Mouse (Mus musculus): ENCODE measurements around the gene Polr2j. TPM values are rescaled to one million over a fixed set of nuclear protein-coding genes. Genes with fewer than 3 reads are reported as not detected.

Polr2j gene
- polyA plus RNA-seq, 1 experiment from 2014 or later: 251 TPM

DNA sequence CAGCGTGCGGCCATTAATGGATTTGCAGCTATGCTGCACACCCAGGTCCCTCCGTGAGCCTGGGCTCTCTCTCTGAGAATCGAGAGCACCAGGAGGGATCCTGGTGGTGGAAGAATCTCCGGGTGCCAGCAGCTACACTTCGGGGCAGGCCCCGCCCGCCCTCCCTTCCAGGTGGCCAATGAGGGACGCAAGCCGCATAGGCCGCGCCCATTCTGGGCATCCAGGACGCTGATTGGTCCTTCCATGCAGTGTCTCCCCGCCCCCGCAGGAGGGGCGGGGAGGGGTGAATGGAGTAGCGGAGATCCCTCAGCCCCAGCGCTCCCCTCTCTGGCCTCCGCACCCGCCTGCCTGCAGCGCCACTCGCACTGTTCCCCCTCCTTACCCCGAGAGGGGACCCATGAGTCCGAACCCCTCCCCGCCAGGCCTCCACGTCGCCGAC, 32.7 kb upstream of the Polr2j start, which contains the start of gene Rasa4:
Gene Rasa4, plus strand, starts transcription at position 248 of the 439 bp plus-strand sequence.
- Histone ChIP-seq H3K4me2 (ENCODE audit: low read depth, low read length) (peak within 1 kb of the TSS; percentile 71), H3K4me1 (ENCODE audit: control insufficient read depth, insufficient read depth, low read length) (peaks cover 9% of the 10 kb centered on the region; the same call in 1 of the 2 replicates), H3K9me3 (ENCODE audit: control insufficient read depth, low read length) (no peaks in the 10 kb centered on the region), H3K36me3 (ENCODE audit: control insufficient read depth, insufficient read depth, low read length) (no peaks in the 10 kb centered on the region), H3K27ac (ENCODE audit: low read depth, low read length) (no peak within 1 kb of the TSS), H3K9ac (replicated peaks; ENCODE audit: low read depth, low read length) (peak within 1 kb of the TSS; percentile 68), H3K27me3 (ENCODE audit: control insufficient read depth, insufficient read depth, low read length) (no peaks in the 10 kb centered on the region), H3K4me3 (ENCODE audit: low read depth, low read length) (peak within 1 kb of the TSS; percentile 55)
- WGBS: under 1% methylated on average over 28 of the region's 28 CpGs
- peak; percentile 96 for ATAC-seq (ENCODE audit: low read depth)

DNA sequence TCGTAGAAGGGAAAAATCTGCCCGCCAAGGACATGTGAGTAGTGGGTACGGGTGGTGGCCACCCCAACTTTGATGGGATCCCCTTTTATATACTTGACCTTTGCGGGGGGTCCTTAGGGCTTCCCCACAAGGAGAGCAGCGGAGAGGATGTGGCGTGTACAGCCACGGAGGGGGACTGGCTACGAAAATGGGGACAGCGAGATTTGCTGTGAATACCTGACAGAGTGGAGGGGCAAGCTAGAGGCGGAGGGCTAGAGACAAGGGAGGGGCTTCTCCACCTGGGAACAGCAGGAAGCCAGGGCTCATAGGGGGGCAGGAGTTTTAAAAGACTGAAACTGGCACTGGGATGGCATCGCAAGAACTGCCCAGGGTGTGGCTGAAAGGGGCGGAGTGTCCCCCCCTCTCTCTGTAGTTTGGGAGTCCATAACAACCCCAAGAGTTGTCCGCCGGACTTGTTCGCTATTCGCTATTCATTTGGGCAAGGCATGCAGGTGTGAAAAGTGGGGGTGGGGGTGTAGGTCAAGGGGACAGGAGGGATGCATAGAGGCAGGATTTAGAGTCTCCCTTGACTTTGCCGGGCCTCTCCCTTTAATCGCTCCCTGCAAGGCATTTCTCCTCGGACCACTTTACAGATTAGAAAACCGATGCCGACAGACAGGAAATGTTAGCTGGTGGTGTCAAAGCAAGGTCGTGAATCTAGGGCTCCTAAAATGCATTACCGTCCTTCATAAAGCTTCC, 32.1 kb upstream of the Polr2j start:
- Histone ChIP-seq H3K9ac (replicated peaks; ENCODE audit: low read depth, low read length) (peak overlapping the region; percentile 68), H3K36me3 (ENCODE audit: control insufficient read depth, insufficient read depth, low read length) (no peaks in the 10 kb centered on the region), H3K27ac (ENCODE audit: low read depth, low read length) (no peak overlapping the region), H3K4me3 (ENCODE audit: low read depth, low read length) (peak overlapping the region; percentile 55), H3K27me3 (ENCODE audit: control insufficient read depth, insufficient read depth, low read length) (no peaks in the 10 kb centered on the region), H3K4me1 (ENCODE audit: control insufficient read depth, insufficient read depth, low read length) (peaks cover 9% of the 10 kb centered on the region; the same call in 1 of the 2 replicates), H3K4me2 (ENCODE audit: low read depth, low read length) (peak overlapping the region; percentile 71), H3K9me3 (ENCODE audit: control insufficient read depth, low read length) (no peaks in the 10 kb centered on the region)
- ATAC-seq (ENCODE audit: low read depth): peak; percentile 54
- WGBS: under 1% methylated on average over 23 of the region's 23 CpGs

- Histone ChIP-seq H3K4me3 (ENCODE audit: low read depth, low read length) (peak overlapping the region; percentile 55), H3K9ac (replicated peaks; ENCODE audit: low read depth, low read length) (peak overlapping the region; percentile 68; the same call in 1 of the 2 replicates), H3K36me3 (ENCODE audit: control insufficient read depth, insufficient read depth, low read length) (no peaks in the 10 kb centered on the region), H3K4me2 (ENCODE audit: low read depth, low read length) (peak overlapping the region; percentile 71), H3K4me1 (ENCODE audit: control insufficient read depth, insufficient read depth, low read length) (peaks cover 9% of the 10 kb centered on the region; the same call in 1 of the 2 replicates), H3K27me3 (ENCODE audit: control insufficient read depth, insufficient read depth, low read length) (no peaks in the 10 kb centered on the region), H3K9me3 (ENCODE audit: control insufficient read depth, low read length) (no peaks in the 10 kb centered on the region), H3K27ac (ENCODE audit: low read depth, low read length) (no peak overlapping the region)
- peak; percentile 45 for ATAC-seq (ENCODE audit: low read depth)
- WGBS: 4% methylated on average over 20 of the region's 21 CpGs
Observed at GRCm38 (mm10) chr5:136084891-136085651, 31.4 kb upstream of the Polr2j start.

- no peak overlapping the region for H3K4me2 ChIP-seq (ENCODE audit: low read depth, low read length)
- ATAC-seq (ENCODE audit: low read depth): no peak
Observed at GRCm38 (mm10) chr5:136086290-136086689, 30.1 kb upstream of the Polr2j start.

GRCm38 (mm10) chr5:136088821-136089575, 27.4 kb upstream of the Polr2j start:
- Histone ChIP-seq H3K4me2 (ENCODE audit: low read depth, low read length) (no peak overlapping the region), H3K9me3 (ENCODE audit: control insufficient read depth, low read length) (no peaks in the 10 kb centered on the region), H3K36me3 (ENCODE audit: control insufficient read depth, insufficient read depth, low read length) (no peaks in the 10 kb centered on the region), H3K4me3 (ENCODE audit: low read depth, low read length) (no peak overlapping the region), H3K9ac (replicated peaks; ENCODE audit: low read depth, low read length) (no peak overlapping the region), H3K4me1 (ENCODE audit: control insufficient read depth, insufficient read depth, low read length) (peaks cover 9% of the 10 kb centered on the region; the same call in 1 of the 2 replicates), H3K27ac (ENCODE audit: low read depth, low read length) (no peak overlapping the region), H3K27me3 (ENCODE audit: control insufficient read depth, insufficient read depth, low read length) (no peaks in the 10 kb centered on the region)
- 17% methylated on average over 14 of the region's 14 CpGs for WGBS
- ATAC-seq (ENCODE audit: low read depth): no peak

More at GRCm38 (mm10) chr5:136086290-136086689, 30.1 kb upstream of the Polr2j start:
- Histone ChIP-seq H3K36me3 (ENCODE audit: control insufficient read depth, insufficient read depth, low read length) (no peaks in the 10 kb centered on the region), H3K27ac (ENCODE audit: low read depth, low read length) (no peak overlapping the region), H3K27me3 (ENCODE audit: control insufficient read depth, insufficient read depth, low read length) (no peaks in the 10 kb centered on the region), H3K9ac (replicated peaks; ENCODE audit: low read depth, low read length) (no peak overlapping the region), H3K4me1 (ENCODE audit: control insufficient read depth, insufficient read depth, low read length) (peaks cover 9% of the 10 kb centered on the region; the same call in 1 of the 2 replicates), H3K9me3 (ENCODE audit: control insufficient read depth, low read length) (no peaks in the 10 kb centered on the region), H3K4me3 (ENCODE audit: low read depth, low read length) (no peak overlapping the region)
- 91% methylated on average over 8 of the region's 8 CpGs for WGBS

- Histone ChIP-seq H3K4me3 (ENCODE audit: low read depth, low read length) (no peak overlapping the region), H3K9ac (replicated peaks; ENCODE audit: low read depth, low read length) (no peak overlapping the region), H3K4me2 (ENCODE audit: low read depth, low read length) (no peak overlapping the region), H3K36me3 (ENCODE audit: control insufficient read depth, insufficient read depth, low read length) (no peaks in the 10 kb centered on the region), H3K27ac (ENCODE audit: low read depth, low read length) (no peak overlapping the region), H3K9me3 (ENCODE audit: control insufficient read depth, low read length) (no peaks in the 10 kb centered on the region), H3K4me1 (ENCODE audit: control insufficient read depth, insufficient read depth, low read length) (no peaks in the 10 kb centered on the region), H3K27me3 (ENCODE audit: control insufficient read depth, insufficient read depth, low read length) (no peaks in the 10 kb centered on the region)
- no peak for ATAC-seq (ENCODE audit: low read depth)
- 66% methylated on average over 5 of the region's 5 CpGs for WGBS
Observed at GRCm38 (mm10) chr5:136091927-136092326, 24.5 kb upstream of the Polr2j start.

DNA sequence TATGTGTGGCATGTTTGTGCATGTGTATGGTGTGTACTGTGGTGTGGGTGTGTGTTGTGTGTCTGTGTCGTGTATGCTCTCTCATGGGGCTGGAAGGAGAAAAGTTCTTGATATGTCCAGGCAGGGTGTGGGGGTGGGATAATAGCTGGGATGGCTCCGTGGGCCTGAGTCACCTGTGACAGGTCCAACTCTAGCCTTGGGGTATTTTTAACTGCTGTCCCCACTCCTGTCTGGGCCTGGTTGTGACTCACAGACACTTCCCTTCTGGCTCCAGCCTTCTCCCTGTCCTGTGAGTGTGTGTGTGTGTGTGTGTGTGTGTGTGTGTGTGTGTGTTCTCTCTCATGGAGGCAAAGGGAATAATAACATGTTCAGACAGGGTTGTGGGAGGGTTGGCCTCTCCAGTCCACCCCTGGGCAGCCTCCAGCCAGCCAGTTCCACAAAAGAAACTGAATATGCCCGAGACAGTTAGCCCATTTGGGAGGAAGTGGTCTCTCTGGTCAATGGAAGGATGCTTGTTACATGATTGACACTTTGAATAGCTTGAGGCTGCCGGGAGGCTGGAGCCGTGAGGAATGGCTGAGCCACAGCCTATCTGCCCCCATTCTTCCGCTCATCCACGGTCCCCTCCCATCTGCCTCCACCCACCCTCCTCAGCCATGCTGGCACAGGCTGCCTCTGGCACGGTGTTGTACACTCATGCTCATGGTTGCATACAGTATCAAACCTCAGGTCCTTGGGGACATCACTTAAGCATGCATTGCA, 22.0 kb upstream of the Polr2j start:
- no peak for ATAC-seq (ENCODE audit: low read depth)
- 68% methylated on average over 8 of the region's 8 CpGs for WGBS
- H3K27me3 ChIP-seq (ENCODE audit: control insufficient read depth, insufficient read depth, low read length): no peaks in the 10 kb centered on the region
- no peak overlapping the region for H3K4me3 ChIP-seq (ENCODE audit: low read depth, low read length)
- H3K9ac ChIP-seq (replicated peaks; ENCODE audit: low read depth, low read length): no peak overlapping the region
- no peak overlapping the region for H3K27ac ChIP-seq (ENCODE audit: low read depth, low read length)
- H3K9me3 ChIP-seq (ENCODE audit: control insufficient read depth, low read length): no peaks in the 10 kb centered on the region
- H3K4me1 ChIP-seq (ENCODE audit: control insufficient read depth, insufficient read depth, low read length): no peaks in the 10 kb centered on the region
- H3K36me3 ChIP-seq (ENCODE audit: control insufficient read depth, insufficient read depth, low read length): no peaks in the 10 kb centered on the region
- no peak overlapping the region for H3K4me2 ChIP-seq (ENCODE audit: low read depth, low read length)

GRCm38 (mm10) chr5:136095089-136095488, 21.3 kb upstream of the Polr2j start:
- no peak for ATAC-seq (ENCODE audit: low read depth)

More at GRCm38 (mm10) chr5:136095089-136095488, 21.3 kb upstream of the Polr2j start:
- Histone ChIP-seq H3K9ac (replicated peaks; ENCODE audit: low read depth, low read length) (no peak overlapping the region), H3K36me3 (ENCODE audit: control insufficient read depth, insufficient read depth, low read length) (no peaks in the 10 kb centered on the region), H3K27ac (ENCODE audit: low read depth, low read length) (no peak overlapping the region), H3K4me3 (ENCODE audit: low read depth, low read length) (no peak overlapping the region), H3K4me2 (ENCODE audit: low read depth, low read length) (no peak overlapping the region), H3K27me3 (ENCODE audit: control insufficient read depth, insufficient read depth, low read length) (no peaks in the 10 kb centered on the region), H3K9me3 (ENCODE audit: control insufficient read depth, low read length) (no peaks in the 10 kb centered on the region), H3K4me1 (ENCODE audit: control insufficient read depth, insufficient read depth, low read length) (no peaks in the 10 kb centered on the region)
- 82% methylated on average over 7 of the region's 7 CpGs for WGBS

Data from neural tube, embryonic 14.5 days (tissue).